ENCODE assay signal across 21 mouse cellular contexts in the genomic region with DNA sequence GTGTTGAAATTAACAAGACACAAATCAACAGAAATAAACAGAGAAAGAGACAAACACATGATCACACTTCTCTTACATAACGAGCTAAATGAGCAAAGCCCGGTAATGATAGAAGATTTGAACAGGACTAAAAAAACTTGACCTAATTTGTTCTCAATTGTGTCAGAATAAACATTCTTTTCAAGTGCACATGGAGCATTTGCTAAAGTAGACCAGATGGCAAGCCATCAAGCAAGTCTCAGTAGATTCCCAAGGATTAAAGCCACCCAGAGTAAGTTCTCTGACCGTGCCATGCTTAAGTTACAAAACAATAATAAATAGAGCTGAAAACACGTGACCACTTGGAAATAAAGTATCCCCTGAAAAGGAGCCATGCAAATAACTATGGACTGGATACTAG.
DNase-seq lines count a peak whose midpoint lies in the region; ATAC-seq and TF ChIP-seq lines count a peak whose summit lies in the region.
"Had no signal": no experiment of that assay in that cellular context is flagged by ENCODE, and none has a peak within 500 bp of the region (broad histone marks: within the 10 kb centered on the region; RNA-seq: fewer than 3 reads in every experiment).

No protein-coding gene starts in this region.

- H3K9me3 ChIP-seq in forebrain, embryonic 14.5 days (replicated peaks; ENCODE audit: control insufficient read depth, low read length): no peaks in the 10 kb centered on the region
- no peaks in the 10 kb centered on the region for H3K9me3 ChIP-seq in forebrain, embryonic 16.5 days (ENCODE audit: control insufficient read depth, low read length)
- H3K9me3 ChIP-seq in kidney, embryonic 14.5 days (ENCODE audit: control insufficient read depth, low read length): no peaks in the 10 kb centered on the region
- H3K9me3 ChIP-seq in liver, postnatal 0 days (ENCODE audit: low read length): no peaks in the 10 kb centered on the region
- H3K9me3 ChIP-seq: embryonic facial prominence, embryonic 12.5 days; forebrain, embryonic 13.5 days had no signal

- H3K36me3 ChIP-seq in forebrain, embryonic 14.5 days (ENCODE audit: control insufficient read depth, insufficient read depth, low read length): no peaks in the 10 kb centered on the region
- no peaks in the 10 kb centered on the region for H3K36me3 ChIP-seq in forebrain, embryonic 16.5 days (ENCODE audit: control insufficient read depth, insufficient read depth)
- no peaks in the 10 kb centered on the region for H3K36me3 ChIP-seq in kidney, embryonic 14.5 days (ENCODE audit: control insufficient read depth, insufficient read depth, low read length)
- H3K36me3 ChIP-seq in liver, postnatal 0 days (replicated peaks; ENCODE audit: insufficient read depth, low read length): no peaks in the 10 kb centered on the region
- H3K36me3 ChIP-seq: embryonic facial prominence, embryonic 12.5 days had no signal

- no peaks in the 10 kb centered on the region for H3K4me1 ChIP-seq in forebrain, embryonic 14.5 days (ENCODE audit: control insufficient read depth, insufficient read depth, low read length)
- H3K4me1 ChIP-seq in forebrain, embryonic 16.5 days (replicated peaks; ENCODE audit: control insufficient read depth, insufficient read depth, low read length): 0 out of 2 replicates have a peak, but pooled peaks cover 2% of the 10 kb centered on the region
- no peaks in the 10 kb centered on the region for H3K4me1 ChIP-seq in kidney, embryonic 14.5 days (ENCODE audit: control insufficient read depth, insufficient read depth, low read length)
- no peaks in the 10 kb centered on the region for H3K4me1 ChIP-seq in liver, postnatal 0 days (ENCODE audit: insufficient read depth)
- H3K4me1 ChIP-seq: embryonic facial prominence, embryonic 12.5 days had no signal

- no peak overlapping the region for H3K4me3 ChIP-seq in forebrain, embryonic 14.5 days (ENCODE audit: low read depth, low read length)
- H3K4me3 ChIP-seq in forebrain, embryonic 16.5 days (replicated peaks; ENCODE audit: low read length): no peak overlapping the region
- H3K4me3 ChIP-seq in kidney, embryonic 14.5 days (ENCODE audit: low read length): no peak overlapping the region
- H3K4me3 ChIP-seq in liver, postnatal 0 days (ENCODE audit: low read depth, low read length): no peak overlapping the region
- H3K4me3 ChIP-seq: embryonic facial prominence, embryonic 12.5 days; forebrain, embryonic 13.5 days had no signal

- TF ChIP-seq EP300 in liver, postnatal 0 days (IDR thresholded peaks at IDR 0.05; ENCODE audit: low read depth): no peak

- H3K4me2 ChIP-seq in forebrain, embryonic 14.5 days (ENCODE audit: low read length): no peak overlapping the region
- H3K4me2 ChIP-seq in forebrain, embryonic 16.5 days (ENCODE audit: low read length): no peak overlapping the region
- H3K4me2 ChIP-seq in kidney, embryonic 14.5 days (replicated peaks; ENCODE audit: low read depth, low read length): no peak overlapping the region
- no peak overlapping the region for H3K4me2 ChIP-seq in liver, postnatal 0 days (ENCODE audit: low read depth, low read length)
- H3K4me2 ChIP-seq: embryonic facial prominence, embryonic 12.5 days; forebrain, embryonic 13.5 days had no signal

- no peak for ATAC-seq in forebrain, embryonic 14.5 days
- ATAC-seq in forebrain, embryonic 16.5 days: no peak
- no peak for ATAC-seq in kidney, embryonic 14.5 days (ENCODE audit: low FRiP score, low TSS enrichment)
- no peak for ATAC-seq in liver, postnatal 0 days
- ATAC-seq: activated CD4-positive, CD25-positive, alpha-beta regulatory T cell, adult 4 months; forebrain, embryonic 13.5 days; forebrain, postnatal 0 days; Patski had no signal

- H3K27ac ChIP-seq in forebrain, embryonic 14.5 days (ENCODE audit: low read depth, low read length): no peak overlapping the region
- no peak overlapping the region for H3K27ac ChIP-seq in forebrain, embryonic 16.5 days (ENCODE audit: low read length)
- H3K27ac ChIP-seq in kidney, embryonic 14.5 days (ENCODE audit: low read depth, low read length): no peak overlapping the region
- no peak overlapping the region for H3K27ac ChIP-seq in liver, postnatal 0 days (ENCODE audit: low read depth)
- H3K27ac ChIP-seq: embryonic facial prominence, embryonic 12.5 days; forebrain, embryonic 13.5 days had no signal

- no peaks in the 10 kb centered on the region for H3K27me3 ChIP-seq in forebrain, embryonic 14.5 days (replicated peaks; ENCODE audit: control insufficient read depth, insufficient read depth, low read length)
- H3K27me3 ChIP-seq in forebrain, embryonic 16.5 days (replicated peaks; ENCODE audit: control insufficient read depth, insufficient read depth, low read length): 0 out of 2 replicates have a peak, but pooled peaks cover 2% of the 10 kb centered on the region
- no peaks in the 10 kb centered on the region for H3K27me3 ChIP-seq in kidney, embryonic 14.5 days (ENCODE audit: control insufficient read depth, insufficient read depth, low read length)
- no peaks in the 10 kb centered on the region for H3K27me3 ChIP-seq in liver, postnatal 0 days (ENCODE audit: insufficient read depth, low read length)
- H3K27me3 ChIP-seq: embryonic facial prominence, embryonic 12.5 days; Patski had no signal

- 11% methylated on average over 4 of the region's 4 CpGs for WGBS in forebrain, embryonic 14.5 days
- WGBS in forebrain, embryonic 16.5 days: 11% methylated on average over 4 of the region's 4 CpGs
- 50% methylated on average over 4 of the region's 4 CpGs for WGBS in kidney, embryonic 14.5 days
- WGBS in liver, postnatal 0 days (ENCODE audit: insufficient replicate concordance): 76% methylated on average over 4 of the region's 4 CpGs

- no peak overlapping the region for H3K9ac ChIP-seq in forebrain, embryonic 14.5 days (ENCODE audit: low read length)
- H3K9ac ChIP-seq in forebrain, embryonic 16.5 days (replicated peaks; ENCODE audit: low read depth, low read length): no peak overlapping the region
- no peak overlapping the region for H3K9ac ChIP-seq in kidney, embryonic 14.5 days (ENCODE audit: low read depth, low read length)
- H3K9ac ChIP-seq in liver, postnatal 0 days (replicated peaks): no peak overlapping the region
- H3K9ac ChIP-seq: embryonic facial prominence, embryonic 12.5 days; forebrain, embryonic 13.5 days; forebrain, postnatal 0 days had no signal

- DNase-seq in forebrain, embryonic 14.5 days (ENCODE audit: low spot score): peak; percentile 56
- DNase-seq in Muller cell, postnatal 12 days (ENCODE audit: inconsistent ontology term): peak; percentile 21
- DNase-seq in brain, adult 2 months (ENCODE audit: low read depth, low spot score): peak; percentile 12
- DNase-seq in retina, embryonic 14.5 days (ENCODE audit: low spot score): peak; percentile 23
- no peak for DNase-seq in lung, postnatal 10 days
- no peak for DNase-seq in liver, postnatal 0 days
- DNase-seq: adrenal gland, adult 8-10 months; adrenal gland, postnatal 14 days; adrenal gland, postnatal 36 days; cerebellum, adult 11-12 months; cerebellum, adult 2 months; cerebellum, adult 9-10 months; cerebellum, postnatal 10 days; cerebellum, postnatal 25 days; forebrain, postnatal 0 days had no signal

- TF ChIP-seq CTCF in liver, postnatal 0 days (IDR thresholded peaks at IDR 0.05; ENCODE audit: low read depth): no peak

Comparison
In these comparisons a context has a peak if more than half of its experiments do, and no peak if none do; other contexts are left out.
1. DNase-seq: peak in forebrain, embryonic 14.5 days (single experiment), Muller cell, postnatal 12 days (single experiment), brain, adult 2 months (single experiment) and retina, embryonic 14.5 days (single experiment); none in lung, postnatal 10 days (single experiment) and liver, postnatal 0 days (single experiment).